Mouse (Mus musculus) adrenal gland, adult 2 months (tissue): Measurements from ENCODE around the gene Gp9. TPM values are rescaled to one million over a fixed set of nuclear protein-coding genes. Genes with fewer than 3 reads are reported as not detected.

Experiments used
- DNase-seq: peaks from one replicate; pipeline ENCODE4 v3.0.0; 2021
- long read RNA-seq: library from polyadenylated mRNA; stranded (forward); transcript quantifications from one replicate; pipeline ENCODE4 v2.0.0, GENCODE M21; 2021
- polyA plus RNA-seq: library from polyadenylated mRNA; depleted of rRNA; stranded (reverse); fragments of >200 nt; gene quantifications from 2 replicates; pipeline ENCODE4 v1.2.3, GENCODE M21; 2012; rRNA removed
- total RNA-seq, 2 experiments: library from RNA; stranded (reverse); gene quantifications; 2 replicates each; pipeline ENCODE4 v1.2.3; 2021

Gp9 gene
- total RNA-seq, result under 1 TPM in 1 of 2 experiments, not detected in 1; 0.45 TPM
- polyA plus RNA-seq, result 0.84 and 1.0 TPM in 2 replicates
- long read RNA-seq, result 0 reads

- DNase-seq, result no peak
Measured at GRCm38 (mm10) chr6:87777842-87778241, at the start of gene Gp9. Gp9 (plus strand) TSS chr6:87778072.

- DNase-seq, result no peak
Measured at GRCm38 (mm10) chr6:87728102-87728501, 49.8 kb upstream of the Gp9 start.

- DNase-seq, result no peak
Measured at GRCm38 (mm10) chr6:87730141-87730540, 47.7 kb upstream of the Gp9 start.

- peak; percentile 51 for DNase-seq
Measured at GRCm38 (mm10) chr6:87730591-87731462, 47.0 kb upstream of the Gp9 start, which contains the start of gene Efcc1. Efcc1 (plus strand) TSS chr6:87730869.

- DNase-seq, result no peak
Measured at GRCm38 (mm10) chr6:87731463-87732095, 46.3 kb upstream of the Gp9 start.

- no peak for DNase-seq
Measured at GRCm38 (mm10) chr6:87732151-87733011, 45.5 kb upstream of the Gp9 start.

GRCm38 (mm10) chr6:87733131-87733930 lies 44.5 kb upstream of the Gp9 start:
- no peak for DNase-seq

GRCm38 (mm10) chr6:87734136-87734535 lies 43.7 kb upstream of the Gp9 start:
- DNase-seq, result no peak

- DNase-seq, result no peak
Measured at GRCm38 (mm10) chr6:87736923-87737322, 40.9 kb upstream of the Gp9 start.

GRCm38 (mm10) chr6:87737921-87738626 lies 39.8 kb upstream of the Gp9 start:
- DNase-seq, result no peak

GRCm38 (mm10) chr6:87739898-87740297 lies 38.0 kb upstream of the Gp9 start:
- DNase-seq, result no peak

GRCm38 (mm10) chr6:87740496-87740895 lies 37.4 kb upstream of the Gp9 start:
- DNase-seq, result no peak

GRCm38 (mm10) chr6:87741978-87742377 lies 35.9 kb upstream of the Gp9 start:
- no peak for DNase-seq

GRCm38 (mm10) chr6:87742804-87743203 lies 35.1 kb upstream of the Gp9 start:
- no peak for DNase-seq

- no peak for DNase-seq
Measured at GRCm38 (mm10) chr6:87743281-87743680, 34.6 kb upstream of the Gp9 start.

- no peak for DNase-seq
Measured at GRCm38 (mm10) chr6:87744632-87745031, 33.2 kb upstream of the Gp9 start.

GRCm38 (mm10) chr6:87745301-87745700 lies 32.6 kb upstream of the Gp9 start:
- DNase-seq, result peak; percentile 50

- DNase-seq, result no peak
Measured at GRCm38 (mm10) chr6:87746059-87746458, 31.8 kb upstream of the Gp9 start.

- no peak for DNase-seq
Measured at GRCm38 (mm10) chr6:87746849-87747248, 31.0 kb upstream of the Gp9 start.

- no peak for DNase-seq
Measured at GRCm38 (mm10) chr6:87748078-87748477, 29.8 kb upstream of the Gp9 start.

- DNase-seq, result no peak
Measured at GRCm38 (mm10) chr6:87748531-87748930, 29.3 kb upstream of the Gp9 start.
